Mouse (Mus musculus): ENCODE measurements around the gene Tmem185b. TPM values are rescaled to one million over a fixed set of nuclear protein-coding genes. Genes with fewer than 3 reads are reported as not detected.

Gene Tmem185b
- polyA plus RNA-seq, 1 experiment from 2014 or later, result 19.7 TPM

Other genes starting within 250 kb of the Tmem185b start
- gene Inhbb, start 103.9 kb upstream of the Tmem185b start, polyA plus RNA-seq (2016; fragmentation: Nextera tagmentation; extraction: Ambion mirVana), result 2.1 and 3.0 TPM in 2 replicates
- 94.1 and 95.6 TPM in 2 replicates for gene Ralb, start 21.4 kb upstream of the Tmem185b start, polyA plus RNA-seq (2016; fragmentation: Nextera tagmentation; extraction: Ambion mirVana)
- 23.8 and 24.8 TPM in 2 replicates for gene Epb41l5, start 122.8 kb downstream of the Tmem185b start, polyA plus RNA-seq (2016; fragmentation: Nextera tagmentation; extraction: Ambion mirVana)